Mouse (Mus musculus): Measurements from ENCODE around the gene Ydjc. TPM values are rescaled to one million over a fixed set of nuclear protein-coding genes. Genes with fewer than 3 reads are reported as not detected.
A peak's percentile ranks its signal among the peaks of the same experiment; 100 is the strongest.

The Ydjc gene
- polyA plus RNA-seq, 1 experiment from 2014 or later: 3.4 TPM

GRCm38 (mm10) chr16:17185475-17185874 lies 41.1 kb downstream of the Ydjc start:
- no peak for TF ChIP-seq CTCF (IDR thresholded peaks at IDR 0.05; ENCODE audit: low read depth)
- no peak for TF ChIP-seq EP300 (IDR thresholded peaks at IDR 0.05; ENCODE audit: low read depth)
- no peak overlapping the region for H3K9ac ChIP-seq (replicated peaks)
- H3K9me3 ChIP-seq (ENCODE audit: low read length): no peaks in the 10 kb centered on the region
- ATAC-seq (no peak), DNase-seq (no peak)
- H3K4me2 ChIP-seq (ENCODE audit: low read depth, low read length): no peak overlapping the region
- peaks cover 5% of the 10 kb centered on the region; the same call in 1 of the 2 replicates for H3K36me3 ChIP-seq (replicated peaks; ENCODE audit: insufficient read depth, low read length)
- no peaks in the 10 kb centered on the region for H3K27me3 ChIP-seq (ENCODE audit: insufficient read depth, low read length)
- H3K4me3 ChIP-seq (ENCODE audit: low read depth, low read length): no peak overlapping the region
- H3K27ac ChIP-seq (ENCODE audit: low read depth): no peak overlapping the region
- H3K4me1 ChIP-seq (ENCODE audit: insufficient read depth): peaks cover 21% of the 10 kb centered on the region

GRCm38 (mm10) chr16:17193823-17194222 lies 49.4 kb downstream of the Ydjc start:
- no peak overlapping the region for H3K27ac ChIP-seq (ENCODE audit: low read depth)

GRCm38 (mm10) chr16:17200121-17200952 lies 55.9 kb downstream of the Ydjc start:
- WGBS (ENCODE audit: insufficient replicate concordance): 1% methylated on average over 24 of the region's 24 CpGs

More at GRCm38 (mm10) chr16:17193823-17194222, 49.4 kb downstream of the Ydjc start:
- ATAC-seq (no peak), DNase-seq (no peak)
- Histone ChIP-seq H3K27me3 (ENCODE audit: insufficient read depth, low read length) (no peaks in the 10 kb centered on the region), H3K4me1 (ENCODE audit: insufficient read depth) (no peaks in the 10 kb centered on the region; the same call in none of the 2 replicates), H3K4me3 (ENCODE audit: low read depth, low read length) (no peak overlapping the region), H3K36me3 (replicated peaks; ENCODE audit: insufficient read depth, low read length) (peaks cover 6% of the 10 kb centered on the region; the same call in 1 of the 2 replicates), H3K4me2 (ENCODE audit: low read depth, low read length) (no peak overlapping the region), H3K9me3 (ENCODE audit: low read length) (no peaks in the 10 kb centered on the region), H3K9ac (replicated peaks) (no peak overlapping the region)
- WGBS (ENCODE audit: insufficient replicate concordance): 85% methylated on average over 4 of the region's 4 CpGs
- no peak for TF ChIP-seq CTCF (IDR thresholded peaks at IDR 0.05; ENCODE audit: low read depth)
- no peak for TF ChIP-seq EP300 (IDR thresholded peaks at IDR 0.05; ENCODE audit: low read depth)

GRCm38 (mm10) chr16:17200953-17201707 lies 56.7 kb downstream of the Ydjc start:
- TF ChIP-seq EP300 (IDR thresholded peaks at IDR 0.05; ENCODE audit: low read depth): no peak
- TF ChIP-seq CTCF (IDR thresholded peaks at IDR 0.05; ENCODE audit: low read depth): no peak
- ATAC-seq (peak; percentile 89), DNase-seq (peak; percentile 87)
- Histone ChIP-seq H3K9me3 (ENCODE audit: low read length) (no peaks in the 10 kb centered on the region), H3K36me3 (replicated peaks; ENCODE audit: insufficient read depth, low read length) (0 out of 2 replicates have a peak, but pooled peaks cover 3% of the 10 kb centered on the region), H3K4me3 (ENCODE audit: low read depth, low read length) (peak overlapping the region; percentile 86), H3K4me1 (ENCODE audit: insufficient read depth) (peaks cover 17% of the 10 kb centered on the region), H3K27me3 (ENCODE audit: insufficient read depth, low read length) (no peaks in the 10 kb centered on the region), H3K27ac (ENCODE audit: low read depth) (peak overlapping the region; percentile 82), H3K9ac (replicated peaks) (peak overlapping the region; percentile 95), H3K4me2 (ENCODE audit: low read depth, low read length) (peak overlapping the region; percentile 75)
- 2% methylated on average over 65 of the region's 72 CpGs for WGBS (ENCODE audit: insufficient replicate concordance)

More at GRCm38 (mm10) chr16:17200121-17200952, 55.9 kb downstream of the Ydjc start:
- ATAC-seq: no peak
- Histone ChIP-seq H3K9me3 (ENCODE audit: low read length) (no peaks in the 10 kb centered on the region), H3K27ac (ENCODE audit: low read depth) (peak overlapping the region; percentile 82), H3K4me3 (ENCODE audit: low read depth, low read length) (peak overlapping the region; percentile 86), H3K9ac (replicated peaks) (peak overlapping the region; percentile 95), H3K27me3 (ENCODE audit: insufficient read depth, low read length) (no peaks in the 10 kb centered on the region), H3K4me2 (ENCODE audit: low read depth, low read length) (peak overlapping the region; percentile 75), H3K36me3 (replicated peaks; ENCODE audit: insufficient read depth, low read length) (0 out of 2 replicates have a peak, but pooled peaks cover 3% of the 10 kb centered on the region), H3K4me1 (ENCODE audit: insufficient read depth) (peaks cover 17% of the 10 kb centered on the region)
- no peak for DNase-seq
- TF ChIP-seq CTCF (IDR thresholded peaks at IDR 0.05; ENCODE audit: low read depth) (no peak), EP300 (IDR thresholded peaks at IDR 0.05; ENCODE audit: low read depth) (no peak)

GRCm38 (mm10) chr16:17201977-17202376 lies 57.6 kb downstream of the Ydjc start:
- TF ChIP-seq EP300 (IDR thresholded peaks at IDR 0.05; ENCODE audit: low read depth) (no peak), CTCF (IDR thresholded peaks at IDR 0.05; ENCODE audit: low read depth) (peak; percentile 47)
- H3K36me3 ChIP-seq (replicated peaks; ENCODE audit: insufficient read depth, low read length): 0 out of 2 replicates have a peak, but pooled peaks cover under 1% of the 10 kb centered on the region
- peak overlapping the region; percentile 82; the same call in 1 of the 2 replicates for H3K27ac ChIP-seq (ENCODE audit: low read depth)
- 58% methylated on average over 2 of the region's 2 CpGs for WGBS (ENCODE audit: insufficient replicate concordance)
- ATAC-seq (peak; percentile 20; the same call in 1 of the 2 replicates), DNase-seq (no peak)
- no peak overlapping the region for H3K4me2 ChIP-seq (ENCODE audit: low read depth, low read length)
- peaks cover 17% of the 10 kb centered on the region for H3K4me1 ChIP-seq (ENCODE audit: insufficient read depth)
- H3K27me3 ChIP-seq (ENCODE audit: insufficient read depth, low read length): no peaks in the 10 kb centered on the region
- no peaks in the 10 kb centered on the region for H3K9me3 ChIP-seq (ENCODE audit: low read length)
- no peak overlapping the region for H3K4me3 ChIP-seq (ENCODE audit: low read depth, low read length)
- no peak overlapping the region for H3K9ac ChIP-seq (replicated peaks)

GRCm38 (mm10) chr16:17202549-17202948 lies 58.1 kb downstream of the Ydjc start, which contains the start of gene Ube2l3:
TSS of gene Ube2l3 (minus strand) at chr16:17202649.
- peaks cover 17% of the 10 kb centered on the region for H3K4me1 ChIP-seq (ENCODE audit: insufficient read depth)
- H3K9ac ChIP-seq (replicated peaks): no peak within 1 kb of the TSS
- WGBS (ENCODE audit: insufficient replicate concordance): 77% methylated on average over 1 of the region's 1 CpGs
- no peaks in the 10 kb centered on the region for H3K9me3 ChIP-seq (ENCODE audit: low read length)
- H3K4me2 ChIP-seq (ENCODE audit: low read depth, low read length): peak within 1 kb of the TSS; percentile 75
- ATAC-seq (no peak), DNase-seq (no peak)
- peak within 1 kb of the TSS; percentile 86 for H3K4me3 ChIP-seq (ENCODE audit: low read depth, low read length)
- H3K27me3 ChIP-seq (ENCODE audit: insufficient read depth, low read length): no peaks in the 10 kb centered on the region
- TF ChIP-seq CTCF (IDR thresholded peaks at IDR 0.05; ENCODE audit: low read depth): no peak
- TF ChIP-seq EP300 (IDR thresholded peaks at IDR 0.05; ENCODE audit: low read depth): no peak
- H3K27ac ChIP-seq (ENCODE audit: low read depth): peak within 1 kb of the TSS; percentile 82; the same call in 1 of the 2 replicates
- no peaks in the 10 kb centered on the region for H3K36me3 ChIP-seq (replicated peaks; ENCODE audit: insufficient read depth, low read length)
